In genomic region chr5:31864095-31864494, GRCm38 (mm10) we compare ENCODE assay signal across 30 mouse cellular contexts.
DNase-seq lines count a peak whose midpoint lies in the region; ATAC-seq and TF ChIP-seq lines count a peak whose summit lies in the region.
"Had no signal": no experiment of that assay in that cellular context is flagged by ENCODE, and none has a peak within 500 bp of the region (broad histone marks: within the 10 kb centered on the region; RNA-seq: fewer than 3 reads in every experiment).

No protein-coding gene starts in this region.

- 29% methylated on average over 2 of the region's 2 CpGs for WGBS in intestine, embryonic 15.5 days
- 24% methylated on average over 2 of the region's 2 CpGs for WGBS in intestine, postnatal 0 days
- WGBS in kidney, embryonic 16.5 days, result 40% methylated on average over 2 of the region's 2 CpGs
- WGBS in stomach, embryonic 15.5 days, result 31% methylated on average over 2 of the region's 2 CpGs
- WGBS in stomach, postnatal 0 days, result 31% methylated on average over 2 of the region's 2 CpGs
- WGBS in midbrain, embryonic 10.5 days, result 79% methylated on average over 2 of the region's 2 CpGs

- no peak overlapping the region for H3K4me3 ChIP-seq in intestine, embryonic 15.5 days (replicated peaks)
- H3K4me3 ChIP-seq in intestine, postnatal 0 days (ENCODE audit: low read depth, low read length), result no peak overlapping the region
- no peak overlapping the region for H3K4me3 ChIP-seq in kidney, embryonic 16.5 days (ENCODE audit: low read length)
- no peak overlapping the region for H3K4me3 ChIP-seq in stomach, embryonic 15.5 days (replicated peaks)
- no peak overlapping the region for H3K4me3 ChIP-seq in stomach, postnatal 0 days (ENCODE audit: low read depth, low read length)
- no peak overlapping the region for H3K4me3 ChIP-seq in midbrain, embryonic 10.5 days
- H3K4me3 ChIP-seq: embryonic facial prominence, embryonic 10.5 days; embryonic facial prominence, embryonic 12.5 days; erythroblast, embryonic 14.5 days; forebrain, embryonic 10.5 days; forebrain, embryonic 12.5 days had no signal

- H3K4me2 ChIP-seq in intestine, embryonic 15.5 days (replicated peaks), result no peak overlapping the region
- no peak overlapping the region; the same call in 1 of the 2 replicates for H3K4me2 ChIP-seq in intestine, postnatal 0 days (replicated peaks; ENCODE audit: low read depth)
- H3K4me2 ChIP-seq in kidney, embryonic 16.5 days (replicated peaks; ENCODE audit: low read depth, low read length), result no peak overlapping the region
- no peak overlapping the region for H3K4me2 ChIP-seq in stomach, embryonic 15.5 days
- H3K4me2 ChIP-seq in stomach, postnatal 0 days (replicated peaks; ENCODE audit: low read depth), result no peak overlapping the region
- H3K4me2 ChIP-seq: embryonic facial prominence, embryonic 12.5 days; forebrain, embryonic 12.5 days had no signal

- no peak for TF ChIP-seq EP300 in stomach, postnatal 0 days (optimal IDR thresholded peaks at IDR 0.05)

- H3K27me3 ChIP-seq in intestine, embryonic 15.5 days (replicated peaks), result no peaks in the 10 kb centered on the region
- H3K27me3 ChIP-seq in intestine, postnatal 0 days (replicated peaks; ENCODE audit: control insufficient read depth, insufficient read depth, low read length), result no peaks in the 10 kb centered on the region
- no peaks in the 10 kb centered on the region for H3K27me3 ChIP-seq in kidney, embryonic 16.5 days (ENCODE audit: insufficient read depth, low read length)
- no peaks in the 10 kb centered on the region for H3K27me3 ChIP-seq in stomach, embryonic 15.5 days (replicated peaks)
- H3K27me3 ChIP-seq in stomach, postnatal 0 days (ENCODE audit: control insufficient read depth, insufficient read depth, low read length), result no peaks in the 10 kb centered on the region
- H3K27me3 ChIP-seq in midbrain, embryonic 10.5 days (ENCODE audit: low read depth, poor library complexity, severe bottlenecking), result no peaks in the 10 kb centered on the region
- H3K27me3 ChIP-seq: CH12.LX; embryonic facial prominence, embryonic 12.5 days; forebrain, embryonic 12.5 days; Patski had no signal

- peaks cover 6% of the 10 kb centered on the region; the same call in 1 of the 2 replicates for H3K4me1 ChIP-seq in intestine, embryonic 15.5 days (replicated peaks)
- no peaks in the 10 kb centered on the region for H3K4me1 ChIP-seq in intestine, postnatal 0 days (replicated peaks; ENCODE audit: control insufficient read depth, insufficient read depth, low read length)
- 0 out of 2 replicates have a peak, but pooled peaks cover 6% of the 10 kb centered on the region for H3K4me1 ChIP-seq in kidney, embryonic 16.5 days (ENCODE audit: insufficient read depth, low read length)
- peaks cover 5% of the 10 kb centered on the region; the same call in 1 of the 2 replicates for H3K4me1 ChIP-seq in stomach, embryonic 15.5 days
- no peaks in the 10 kb centered on the region for H3K4me1 ChIP-seq in stomach, postnatal 0 days (replicated peaks; ENCODE audit: control insufficient read depth, insufficient read depth)
- H3K4me1 ChIP-seq in midbrain, embryonic 10.5 days, result no peaks in the 10 kb centered on the region
- H3K4me1 ChIP-seq: forebrain, embryonic 10.5 days; forebrain, embryonic 12.5 days had no signal

- peak; percentile 74; the same call in 1 of the 2 replicates for ATAC-seq in intestine, embryonic 15.5 days
- no peak for ATAC-seq in intestine, postnatal 0 days
- no peak for ATAC-seq in kidney, embryonic 16.5 days (ENCODE audit: low FRiP score, low TSS enrichment)
- no peak for ATAC-seq in stomach, embryonic 15.5 days (ENCODE audit: insufficient read depth, low FRiP score, low read depth)
- no peak for ATAC-seq in stomach, postnatal 0 days (ENCODE audit: low FRiP score, low TSS enrichment)
- ATAC-seq: activated CD4-positive, CD25-positive, alpha-beta regulatory T cell, adult 4 months; CD4-positive, CD25-positive, alpha-beta regulatory T cell, adult 4 months; forebrain, embryonic 14.5 days; forebrain, embryonic 16.5 days; Patski had no signal

- H3K9ac ChIP-seq in intestine, embryonic 15.5 days, result no peak overlapping the region
- H3K9ac ChIP-seq in intestine, postnatal 0 days (ENCODE audit: low read depth, low read length), result no peak overlapping the region
- H3K9ac ChIP-seq in kidney, embryonic 16.5 days (replicated peaks; ENCODE audit: low read length), result no peak overlapping the region
- H3K9ac ChIP-seq in stomach, embryonic 15.5 days, result no peak overlapping the region
- no peak overlapping the region for H3K9ac ChIP-seq in stomach, postnatal 0 days (ENCODE audit: low read length)
- H3K9ac ChIP-seq: embryonic facial prominence, embryonic 12.5 days; forebrain, embryonic 12.5 days had no signal

- H3K36me3 ChIP-seq in intestine, embryonic 15.5 days, result no peaks in the 10 kb centered on the region
- no peaks in the 10 kb centered on the region for H3K36me3 ChIP-seq in intestine, postnatal 0 days (ENCODE audit: control insufficient read depth, insufficient read depth)
- no peaks in the 10 kb centered on the region for H3K36me3 ChIP-seq in kidney, embryonic 16.5 days (ENCODE audit: insufficient read depth, low read length)
- H3K36me3 ChIP-seq in stomach, embryonic 15.5 days, result no peaks in the 10 kb centered on the region
- H3K36me3 ChIP-seq in stomach, postnatal 0 days (ENCODE audit: control insufficient read depth, insufficient read depth, low read length), result no peaks in the 10 kb centered on the region
- H3K36me3 ChIP-seq in midbrain, embryonic 10.5 days, result no peaks in the 10 kb centered on the region
- H3K36me3 ChIP-seq: embryonic facial prominence, embryonic 10.5 days; embryonic facial prominence, embryonic 12.5 days; forebrain, embryonic 10.5 days; forebrain, embryonic 12.5 days had no signal

- H3K27ac ChIP-seq in intestine, embryonic 15.5 days, result no peak overlapping the region
- H3K27ac ChIP-seq in intestine, postnatal 0 days (ENCODE audit: low read depth, low read length), result no peak overlapping the region
- H3K27ac ChIP-seq in kidney, embryonic 16.5 days (ENCODE audit: low read length), result peak overlapping the region; percentile 46; the same call in 1 of the 2 replicates
- peak overlapping the region; percentile 52 for H3K27ac ChIP-seq in stomach, embryonic 15.5 days
- H3K27ac ChIP-seq in stomach, postnatal 0 days (replicated peaks), result peak overlapping the region; percentile 14; the same call in 1 of the 2 replicates
- H3K27ac ChIP-seq in midbrain, embryonic 10.5 days (replicated peaks), result no peak overlapping the region
- H3K27ac ChIP-seq: embryonic facial prominence, embryonic 10.5 days; embryonic facial prominence, embryonic 12.5 days; forebrain, embryonic 10.5 days; forebrain, embryonic 12.5 days had no signal

- no peak for TF ChIP-seq CTCF in intestine, postnatal 0 days (IDR thresholded peaks at IDR 0.05; ENCODE audit: low read depth)
- no peak for TF ChIP-seq CTCF in stomach, postnatal 0 days (IDR thresholded peaks at IDR 0.05; ENCODE audit: low read depth)

- no peak for DNase-seq in kidney, adult 8-10 months
- DNase-seq in stomach, postnatal 0 days (ENCODE audit: low spot score), result no peak
- DNase-seq in cerebellum, postnatal 10 days, result no peak
- no peak for DNase-seq in midbrain, embryonic 10.5 days (ENCODE audit: low spot score)
- DNase-seq: adrenal gland, adult 8-10 months; adrenal gland, postnatal 14 days; adrenal gland, postnatal 36 days; B cell, adult 2 months; cerebellum, adult 11-12 months; cerebellum, adult 2 months; cerebellum, adult 9-10 months; cerebellum, postnatal 14 days; cerebellum, postnatal 36 days; embryo, embryonic 11 days had no signal

- no peaks in the 10 kb centered on the region for H3K9me3 ChIP-seq in intestine, embryonic 15.5 days
- no peaks in the 10 kb centered on the region for H3K9me3 ChIP-seq in intestine, postnatal 0 days (ENCODE audit: control insufficient read depth)
- no peaks in the 10 kb centered on the region for H3K9me3 ChIP-seq in kidney, embryonic 16.5 days (ENCODE audit: low read length)
- no peaks in the 10 kb centered on the region for H3K9me3 ChIP-seq in stomach, embryonic 15.5 days
- no peaks in the 10 kb centered on the region for H3K9me3 ChIP-seq in stomach, postnatal 0 days (ENCODE audit: control insufficient read depth, low read length)
- H3K9me3 ChIP-seq in midbrain, embryonic 10.5 days (replicated peaks), result no peaks in the 10 kb centered on the region
- H3K9me3 ChIP-seq: embryonic facial prominence, embryonic 10.5 days; embryonic facial prominence, embryonic 12.5 days; forebrain, embryonic 10.5 days; forebrain, embryonic 12.5 days; G1E had no signal

Comparison
In these comparisons a context has a peak if more than half of its experiments do, and no peak if none do; other contexts are left out.
1. H3K27ac ChIP-seq: peak in kidney, embryonic 16.5 days (single experiment), stomach, embryonic 15.5 days (single experiment) and stomach, postnatal 0 days (single experiment); none in intestine, embryonic 15.5 days (single experiment), intestine, postnatal 0 days (single experiment) and midbrain, embryonic 10.5 days (single experiment).